Mouse (Mus musculus): ENCODE data around the gene Asb18. TPM values are rescaled to one million over a fixed set of nuclear protein-coding genes. Genes with fewer than 3 reads are reported as not detected.

Asb18 gene
- total RNA-seq (2014; fragmentation: Nextera tagmentation) (not detected in 2 replicates), total RNA-seq (2017) (not detected in 2 replicates)

DNA sequence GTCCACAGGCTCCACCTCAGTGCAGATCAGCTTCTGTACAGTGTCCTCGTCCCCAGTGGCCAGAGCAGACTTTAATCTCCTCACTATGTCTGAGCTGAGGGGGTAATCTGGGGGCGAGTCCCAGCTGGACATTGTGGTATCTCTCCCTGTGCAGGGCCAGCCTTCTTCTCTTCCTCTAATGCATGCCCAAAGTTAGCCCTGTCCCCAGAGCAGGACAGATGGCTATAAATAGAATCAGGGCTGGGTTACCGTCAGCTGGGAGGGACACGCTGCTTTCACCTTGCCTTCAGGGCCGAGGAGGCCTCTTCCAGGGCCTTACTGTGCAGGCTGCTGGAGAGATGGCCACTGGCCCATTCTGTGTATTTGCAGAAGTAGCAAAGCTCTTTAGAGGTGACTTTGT, at the start of gene Asb18:
Gene Asb18, minus strand, starts transcription at position 221 of the 400 bp plus-strand sequence.
- ATAC-seq (replicated peaks; ENCODE audit: poor library complexity, severe bottlenecking), result no peak

DNA sequence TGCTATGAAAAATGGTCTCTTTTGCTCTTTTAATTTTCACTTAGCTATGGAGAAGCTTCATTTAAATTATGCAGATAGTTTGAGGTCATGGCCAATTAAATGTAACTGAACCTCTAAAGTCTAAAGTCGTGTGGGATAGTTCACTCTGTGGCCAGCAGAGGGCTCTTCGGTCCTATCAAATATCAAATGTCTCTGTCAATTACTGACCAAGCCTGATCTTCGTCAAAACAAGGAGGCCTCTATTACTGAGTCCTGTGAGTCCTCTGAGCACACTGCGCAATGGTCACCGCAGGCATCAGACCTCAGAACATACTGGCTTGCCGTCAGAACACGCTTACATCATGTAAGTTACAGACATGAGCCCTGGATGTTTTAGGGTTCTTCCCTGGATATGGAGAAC, 46.1 kb upstream of the Asb18 start:
- ATAC-seq (replicated peaks; ENCODE audit: poor library complexity, severe bottlenecking), result peak; percentile 48; the same call in 1 of the 2 replicates

DNA sequence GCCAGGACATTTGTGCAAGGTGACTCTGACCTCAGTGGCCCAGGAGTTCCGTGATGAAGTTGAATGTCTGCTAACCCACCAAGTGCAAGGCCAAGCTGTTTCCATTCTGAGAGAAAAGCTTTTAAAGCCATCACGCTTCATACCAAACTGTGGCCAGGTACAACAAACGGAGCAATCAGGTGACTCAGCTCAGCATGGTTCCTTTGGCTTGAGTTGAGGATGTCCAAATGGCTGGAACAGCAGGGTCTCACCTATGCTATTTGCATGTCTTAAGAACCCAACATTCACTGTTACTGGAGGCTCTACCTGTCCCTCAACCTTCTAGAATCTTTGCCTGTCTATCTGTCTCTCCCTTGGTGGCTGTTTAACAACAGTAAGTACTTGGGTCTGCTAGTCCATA, 45.6 kb upstream of the Asb18 start:
- no peak for ATAC-seq (replicated peaks; ENCODE audit: poor library complexity, severe bottlenecking)

DNA sequence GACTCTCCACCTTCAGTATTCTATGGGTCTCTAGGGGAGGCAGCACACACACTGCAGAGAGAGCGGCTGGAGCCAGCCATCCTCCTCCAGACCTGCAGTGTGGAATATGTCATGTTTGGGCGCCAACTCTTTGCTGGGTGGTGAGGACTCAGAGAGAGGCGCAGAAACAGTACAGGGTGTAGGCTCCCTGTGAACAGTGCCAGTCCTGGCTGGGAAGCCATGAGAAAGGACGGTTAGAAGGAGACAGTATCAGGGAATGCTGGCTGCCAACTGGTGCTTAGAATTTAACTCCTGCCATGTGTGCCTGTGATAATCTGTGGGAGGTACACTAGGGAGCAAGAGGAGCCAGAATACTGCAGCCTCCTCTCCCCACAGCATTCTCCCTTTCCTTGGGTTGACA, 40.5 kb upstream of the Asb18 start:
- ATAC-seq (replicated peaks; ENCODE audit: poor library complexity, severe bottlenecking), result no peak

DNA sequence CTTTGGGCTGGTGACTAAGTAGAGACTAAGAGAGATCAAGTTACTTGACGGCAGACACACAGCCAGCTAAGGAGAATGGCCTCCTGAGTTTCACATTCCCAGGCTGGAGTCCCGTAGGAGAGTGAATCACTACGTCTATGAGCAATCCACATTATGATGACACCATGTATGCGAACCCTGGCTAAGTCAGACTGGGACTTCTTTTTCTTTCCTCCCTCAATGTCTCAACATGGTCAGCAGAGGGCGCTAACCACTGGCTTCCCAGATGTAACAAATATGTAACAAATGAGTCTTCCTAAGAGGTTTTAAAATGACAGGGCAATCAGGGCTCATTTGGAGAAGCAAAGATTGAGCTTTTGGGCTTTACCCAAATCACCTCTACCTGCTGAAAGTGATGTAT, 36.9 kb upstream of the Asb18 start:
- ATAC-seq (replicated peaks; ENCODE audit: poor library complexity, severe bottlenecking), result no peak; the same call in 1 of the 2 replicates

DNA sequence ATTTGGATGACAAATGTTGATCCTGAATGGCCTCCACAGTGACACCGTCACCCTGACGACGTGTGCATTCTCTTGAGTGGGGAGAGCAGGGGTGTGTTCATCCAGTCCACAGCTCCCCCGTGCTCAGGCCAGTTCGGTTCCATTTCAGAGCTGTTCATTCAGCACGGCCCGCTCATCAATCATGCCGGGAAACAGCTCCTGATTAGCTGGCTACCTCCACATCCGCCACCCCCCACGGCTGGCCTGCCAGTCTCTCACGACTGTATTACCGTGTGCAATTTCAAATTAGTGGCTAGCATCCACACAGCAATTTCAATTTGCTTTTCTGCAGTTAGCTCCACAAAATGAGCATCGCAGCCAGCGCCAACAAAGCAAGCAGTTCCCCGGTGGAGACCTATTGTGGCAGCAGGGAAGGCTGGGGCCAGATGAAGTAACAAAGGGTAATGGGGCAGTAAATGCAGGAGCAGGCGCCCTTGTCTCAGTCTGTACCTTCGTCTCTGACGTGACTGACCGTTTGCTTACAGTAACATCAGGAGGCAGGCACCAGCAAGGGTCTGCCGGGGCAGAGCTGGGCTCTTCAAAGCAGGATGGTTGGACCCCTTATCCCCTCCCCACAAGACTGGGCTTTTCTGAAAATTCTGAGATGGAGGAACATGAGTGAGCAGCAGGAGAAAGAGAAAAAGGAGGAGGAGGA, 35.7 kb upstream of the Asb18 start:
- ATAC-seq (replicated peaks; ENCODE audit: poor library complexity, severe bottlenecking), result no peak

DNA sequence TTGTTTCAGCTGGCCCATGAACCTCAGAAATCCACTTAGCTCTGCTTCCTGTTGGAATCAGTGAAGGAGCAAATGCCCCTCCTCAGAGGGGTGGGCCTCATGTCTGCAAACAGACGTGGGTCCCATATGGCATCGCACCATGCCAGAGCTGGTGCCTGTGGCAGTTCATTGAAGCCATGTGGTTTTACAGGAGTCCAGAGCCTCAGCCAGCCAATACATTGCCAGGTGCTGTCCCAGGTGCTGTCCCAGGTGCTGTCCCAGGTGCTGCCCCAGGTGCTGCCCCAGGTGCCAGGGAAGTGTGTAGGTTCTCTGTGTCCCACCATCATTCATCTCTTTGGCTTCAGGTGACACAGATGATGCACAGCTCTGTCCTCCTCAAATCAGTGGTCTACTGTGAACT, 13.8 kb upstream of the Asb18 start:
- ATAC-seq (replicated peaks; ENCODE audit: poor library complexity, severe bottlenecking), result no peak

DNA sequence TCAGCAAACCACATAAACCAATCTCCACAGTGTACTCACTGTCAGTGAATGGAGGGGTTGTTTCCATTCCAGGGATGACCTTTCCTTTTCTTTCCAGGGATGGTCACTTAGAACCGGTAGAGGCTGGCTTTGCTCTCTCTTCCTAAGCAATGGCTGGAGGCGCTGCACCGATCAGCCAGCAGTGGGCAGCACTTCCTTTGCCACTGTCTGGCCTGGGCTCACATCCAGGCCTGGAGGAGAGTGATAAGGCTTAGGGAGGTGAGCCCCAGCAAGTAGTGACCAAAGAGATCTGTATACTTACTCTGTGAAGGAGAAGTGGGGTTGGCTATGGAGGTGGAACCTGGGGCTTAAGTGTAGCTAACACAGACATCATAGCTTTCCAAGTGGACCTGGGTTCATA, 12.5 kb upstream of the Asb18 start:
- no peak for ATAC-seq (replicated peaks; ENCODE audit: poor library complexity, severe bottlenecking)

DNA sequence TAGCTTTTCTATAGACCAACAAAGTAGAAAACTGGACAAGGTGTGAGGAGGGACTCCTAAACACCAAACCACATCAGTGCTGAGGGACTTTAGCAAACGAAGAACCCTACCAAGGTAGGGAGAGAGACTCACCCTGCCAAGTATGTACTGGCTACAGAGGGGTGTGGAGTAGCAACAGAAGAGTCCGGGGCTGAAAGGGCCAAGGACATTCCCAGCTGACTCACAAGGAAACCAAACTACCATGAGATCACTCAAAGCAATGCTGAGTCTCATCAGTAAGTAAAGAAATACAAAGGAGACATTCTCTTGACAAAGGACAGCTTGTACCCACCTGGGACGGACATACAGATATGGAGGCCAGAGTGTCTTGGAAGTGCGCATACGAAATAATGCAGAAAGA, 5.9 kb upstream of the Asb18 start:
- no peak for ATAC-seq (replicated peaks; ENCODE audit: poor library complexity, severe bottlenecking)

DNA sequence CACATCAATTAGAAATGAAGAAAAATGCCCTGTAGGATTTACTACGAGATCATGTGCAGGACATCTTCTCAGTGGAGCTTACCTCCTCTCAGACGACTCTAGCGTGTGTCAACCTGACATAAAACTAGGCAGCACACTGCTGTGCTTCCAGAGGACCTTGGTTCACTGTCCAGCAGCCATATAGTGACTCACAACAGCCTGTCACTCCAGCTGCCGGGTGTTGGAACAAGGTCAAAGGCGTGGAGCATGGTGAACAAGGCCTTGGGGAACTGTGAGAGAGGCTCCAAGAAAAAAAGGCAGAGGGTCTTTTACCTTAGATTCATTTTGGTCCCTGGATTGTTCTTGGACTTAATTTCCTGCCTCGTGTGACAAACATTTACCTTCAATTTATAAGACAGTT, 3.6 kb upstream of the Asb18 start:
- no peak for ATAC-seq (replicated peaks; ENCODE audit: poor library complexity, severe bottlenecking)

DNA sequence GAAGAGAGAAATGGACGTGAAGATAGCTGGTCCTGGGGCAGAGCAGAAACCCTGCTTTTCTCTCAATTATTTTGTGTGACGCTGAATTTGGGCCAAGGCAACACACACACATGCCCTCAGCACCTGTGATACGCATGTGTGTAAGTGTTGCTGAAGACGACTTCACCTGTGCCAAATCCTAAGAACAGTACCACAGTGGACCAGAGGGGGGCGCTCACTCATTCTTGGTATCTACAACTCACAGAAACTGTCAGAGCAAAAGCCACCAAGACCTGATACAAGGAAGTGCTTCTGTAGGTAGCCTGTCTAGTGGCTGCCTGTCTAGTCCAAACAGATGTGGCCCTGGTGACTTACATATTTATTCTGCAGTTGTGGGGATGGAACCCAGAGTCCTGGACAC, 1.2 kb downstream of the Asb18 start:
- ATAC-seq (replicated peaks; ENCODE audit: poor library complexity, severe bottlenecking), result no peak

DNA sequence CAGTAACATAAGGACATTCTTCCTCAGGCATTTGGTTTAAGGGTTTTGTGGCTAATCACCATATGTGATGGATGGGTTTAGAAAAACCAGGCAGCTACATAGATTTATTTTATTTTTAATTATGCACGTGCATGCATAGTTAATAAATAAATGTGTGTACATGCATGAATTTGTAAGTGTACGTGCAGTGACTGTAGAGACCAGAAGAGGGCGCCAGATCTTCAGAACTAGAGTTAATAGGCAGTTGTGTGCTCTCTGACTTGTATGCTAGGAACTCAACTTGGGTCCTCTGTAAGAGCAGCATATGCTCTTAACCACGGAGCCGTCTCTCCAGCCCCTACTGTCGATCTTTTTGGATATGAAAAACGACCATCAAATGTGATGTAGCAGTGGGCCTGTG, 1.6 kb downstream of the Asb18 start:
- no peak for ATAC-seq (replicated peaks; ENCODE audit: poor library complexity, severe bottlenecking)

DNA sequence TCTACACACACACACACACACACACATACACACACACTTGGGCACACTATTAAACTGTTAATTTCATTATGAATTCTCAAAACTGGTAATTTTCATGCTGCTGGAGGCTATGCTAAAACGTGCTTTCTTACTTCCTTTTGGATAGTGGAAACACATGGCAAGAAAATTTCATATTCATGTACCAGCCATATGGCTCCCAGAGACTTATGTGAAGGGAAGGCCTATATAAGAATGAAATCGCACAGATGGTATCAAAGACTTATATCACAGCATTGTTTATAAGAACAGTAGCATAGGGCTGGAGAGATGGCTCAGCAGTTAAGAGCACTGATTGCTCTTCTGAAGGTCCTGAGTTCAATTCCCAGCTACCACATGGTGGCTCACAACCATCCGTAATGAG, 2.3 kb downstream of the Asb18 start:
- ATAC-seq (replicated peaks; ENCODE audit: poor library complexity, severe bottlenecking), result no peak

DNA sequence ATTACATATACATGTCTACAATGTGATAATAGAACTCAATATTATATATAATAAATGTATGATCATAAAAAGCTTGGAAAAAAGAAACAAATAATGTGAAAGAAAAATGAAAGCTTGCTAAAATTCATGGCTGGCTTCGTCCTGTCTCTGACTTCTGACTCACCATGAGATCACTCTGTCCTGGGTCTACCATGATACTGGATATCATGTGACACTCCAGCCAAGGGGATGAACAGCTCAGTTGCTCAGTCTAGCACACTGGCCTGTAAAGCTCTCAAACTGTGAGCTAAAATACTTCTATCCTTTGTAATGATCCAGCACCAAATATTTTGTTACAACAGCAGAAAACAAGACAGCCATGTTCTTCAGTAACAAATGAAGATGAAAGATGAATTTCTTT, 4.4 kb downstream of the Asb18 start:
- no peak for ATAC-seq (replicated peaks; ENCODE audit: poor library complexity, severe bottlenecking)

DNA sequence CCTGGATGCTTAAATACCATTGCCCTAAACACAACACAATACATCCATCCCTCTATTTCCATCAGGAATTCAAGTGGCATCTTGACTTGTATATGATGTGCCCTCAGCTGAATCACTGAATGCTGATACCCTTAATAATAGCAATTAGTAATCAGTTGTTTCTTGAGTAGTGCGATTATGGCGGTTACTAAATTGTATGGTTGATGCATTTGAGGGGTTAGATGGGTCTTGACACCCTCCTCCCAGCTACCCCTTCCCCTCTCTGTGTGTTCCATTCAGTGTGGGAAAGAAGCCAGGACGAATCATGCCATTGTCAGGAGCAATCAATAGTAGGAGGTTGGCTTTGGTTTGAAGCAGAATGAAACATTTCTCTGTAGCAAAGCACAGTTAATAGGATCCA, 5.3 kb downstream of the Asb18 start:
- ATAC-seq (replicated peaks; ENCODE audit: poor library complexity, severe bottlenecking), result no peak

DNA sequence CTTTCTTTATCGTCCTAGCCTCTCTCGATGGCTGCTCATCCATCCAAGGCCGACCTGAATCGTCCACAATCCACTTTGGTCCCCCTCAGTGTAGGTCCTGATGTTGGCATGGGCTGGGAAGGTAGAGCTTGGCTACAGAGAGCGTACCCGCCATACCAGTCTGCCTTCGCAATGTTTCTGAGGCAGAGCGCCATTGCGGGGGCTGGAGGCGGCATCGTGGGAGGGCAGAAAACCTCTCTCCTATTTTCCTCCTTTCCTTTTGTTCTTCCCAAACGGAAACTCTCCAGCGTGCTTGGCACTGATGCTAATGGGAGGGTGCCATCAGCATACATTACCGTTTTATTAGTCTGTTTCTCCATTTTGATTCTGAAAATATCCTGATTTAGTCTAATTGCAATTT, 7.8 kb downstream of the Asb18 start:
- ATAC-seq (replicated peaks; ENCODE audit: poor library complexity, severe bottlenecking), result no peak

DNA sequence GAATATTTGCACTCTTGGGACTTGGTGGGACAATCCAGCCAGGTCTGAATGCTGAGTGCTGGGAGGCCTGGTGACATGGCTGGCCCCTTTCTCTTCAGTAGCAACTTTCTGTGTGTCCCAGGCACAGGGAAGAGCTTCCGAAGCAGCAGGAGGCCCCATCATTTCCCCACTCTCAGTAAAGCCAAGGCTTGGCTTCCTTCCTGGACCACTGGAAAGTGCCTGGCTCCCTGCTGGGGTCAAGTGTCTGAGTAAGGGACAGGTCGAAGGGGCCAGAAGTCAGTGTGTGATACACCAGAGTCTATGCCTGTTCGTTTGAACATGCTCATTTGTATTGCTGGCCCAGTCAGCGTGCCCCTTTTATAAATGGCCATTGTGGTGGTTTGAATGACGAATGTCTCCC, 13.5 kb downstream of the Asb18 start:
- ATAC-seq (replicated peaks; ENCODE audit: poor library complexity, severe bottlenecking), result no peak

DNA sequence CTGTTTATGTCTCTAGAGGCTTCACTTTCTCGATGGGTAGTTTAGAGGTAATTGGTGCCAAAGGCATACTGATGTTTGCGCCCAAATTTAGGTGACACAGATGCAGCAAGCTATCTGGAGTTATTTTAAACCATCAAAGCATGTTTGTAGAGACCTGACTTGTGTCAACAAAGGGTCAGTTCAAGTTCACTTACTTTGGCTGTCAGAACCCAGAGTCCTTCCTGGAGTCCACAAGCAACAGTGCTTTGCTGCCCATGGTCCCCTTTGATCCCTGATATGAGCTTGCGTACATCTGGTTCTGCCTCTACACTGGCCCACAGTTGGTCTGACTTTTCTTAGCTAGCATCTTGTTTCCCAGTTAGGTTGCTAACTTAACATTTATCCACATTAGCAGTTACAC, 14.6 kb downstream of the Asb18 start:
- no peak for ATAC-seq (replicated peaks; ENCODE audit: poor library complexity, severe bottlenecking)

DNA sequence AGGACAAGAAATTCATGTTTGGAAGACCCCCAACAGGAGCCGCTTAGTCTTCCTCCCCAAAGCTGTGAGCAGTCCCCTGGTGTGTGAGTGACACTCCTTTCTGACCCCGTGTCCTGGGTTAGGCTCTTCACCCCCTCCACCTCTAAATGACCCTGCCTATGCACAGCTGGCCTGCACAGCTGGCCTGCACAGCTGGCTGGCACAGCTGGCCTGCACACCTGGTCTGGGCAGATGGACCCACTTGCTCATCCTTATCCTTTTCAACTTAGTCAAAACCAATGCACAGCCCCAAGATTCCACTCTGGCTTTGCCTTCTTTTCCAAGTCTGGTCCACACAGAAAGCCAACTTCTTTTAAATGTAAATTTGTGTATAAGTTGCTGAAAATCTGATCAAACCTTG, 15.8 kb downstream of the Asb18 start:
- no peak for ATAC-seq (replicated peaks; ENCODE audit: poor library complexity, severe bottlenecking)

DNA sequence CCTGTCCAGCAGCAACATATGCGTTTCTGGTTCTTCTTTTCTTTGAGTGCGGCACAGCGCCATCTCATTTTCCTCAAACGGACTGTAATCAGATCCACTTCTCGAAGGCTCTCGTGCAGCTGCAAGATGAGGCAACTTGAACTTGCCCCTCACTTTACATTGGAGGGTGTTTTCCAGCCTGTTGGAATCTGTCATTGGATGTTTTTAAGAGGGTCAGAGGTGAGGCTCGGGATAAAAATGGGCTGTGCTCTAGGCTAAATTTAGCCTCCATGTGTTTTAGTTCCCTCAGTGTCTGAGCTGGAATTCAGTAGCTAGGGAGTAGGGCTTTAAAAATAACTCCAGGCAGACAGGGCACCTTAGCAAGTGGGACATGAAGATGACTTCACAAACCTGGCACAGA, 16.4 kb downstream of the Asb18 start:
- no peak for ATAC-seq (replicated peaks; ENCODE audit: poor library complexity, severe bottlenecking)

DNA sequence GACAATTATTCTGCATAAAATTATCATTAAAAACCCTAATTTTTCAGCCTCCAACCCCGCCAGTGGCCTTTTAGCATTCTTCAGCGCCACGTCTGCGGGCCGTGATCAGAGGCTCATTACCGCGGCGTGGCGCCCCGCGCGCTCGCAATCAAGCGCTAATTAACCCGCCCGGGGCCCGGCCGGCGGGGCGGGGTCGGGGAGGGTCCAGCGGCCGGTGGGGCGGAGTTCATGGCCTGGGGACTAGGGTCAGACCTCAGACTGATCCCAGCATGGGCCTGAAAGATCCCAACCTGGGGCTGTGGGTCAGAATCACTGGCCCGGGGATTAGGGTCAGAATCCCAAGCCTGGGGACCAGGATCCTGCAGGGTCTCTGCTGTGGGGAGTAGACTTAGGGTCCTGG, 22.2 kb downstream of the Asb18 start:
- ATAC-seq (replicated peaks; ENCODE audit: poor library complexity, severe bottlenecking), result no peak

DNA sequence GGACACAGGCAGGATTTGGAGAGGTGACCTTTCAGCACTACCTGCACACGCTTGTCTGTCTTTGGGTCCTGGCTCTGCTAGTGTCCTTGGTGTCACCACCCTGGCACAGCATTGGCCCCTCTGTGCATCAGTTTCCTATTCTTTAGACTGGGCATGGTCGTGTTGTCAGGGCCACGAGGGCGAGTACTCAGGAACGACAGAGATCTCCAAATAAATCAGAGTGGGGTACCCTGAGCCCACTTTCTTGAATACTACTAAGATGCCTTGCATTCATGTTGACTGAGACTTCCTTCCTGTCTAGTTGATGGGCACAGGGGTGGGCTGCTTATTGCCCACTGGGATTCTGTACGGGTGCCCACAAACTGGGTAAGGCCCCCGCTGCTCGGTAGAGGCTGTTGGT, 37.2 kb downstream of the Asb18 start:
- ATAC-seq (replicated peaks; ENCODE audit: poor library complexity, severe bottlenecking), result no peak

DNA sequence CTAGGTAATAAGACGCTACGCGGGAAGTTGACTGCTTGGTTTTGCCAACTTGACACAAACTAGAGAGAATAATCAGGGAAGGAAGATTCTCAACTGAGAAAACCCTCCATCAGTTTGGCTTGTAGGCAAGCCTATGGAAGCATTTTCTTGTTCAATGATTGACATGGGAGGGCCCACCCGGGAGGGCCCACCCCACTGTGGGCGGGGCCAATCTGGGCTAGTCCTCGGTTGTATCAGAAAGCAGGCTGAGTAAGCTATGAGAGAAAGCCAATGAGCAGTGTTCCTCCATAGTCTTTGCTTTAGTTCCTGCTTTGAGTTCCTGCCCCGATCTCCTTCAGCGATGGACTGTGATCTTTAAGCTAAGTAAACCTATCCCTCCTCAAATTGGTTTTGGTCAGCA, 38.1 kb downstream of the Asb18 start:
- ATAC-seq (replicated peaks; ENCODE audit: poor library complexity, severe bottlenecking), result no peak

All from granulocyte monocyte progenitor cell, adult 5-6 weeks (primary cell).